Mouse (Mus musculus): ENCODE measurements around the gene Rhbg. TPM values are rescaled to one million over a fixed set of nuclear protein-coding genes. Genes with fewer than 3 reads are reported as not detected.

Rhbg gene
- polyA plus RNA-seq, 1 experiment from 2014 or later, result 0.34 TPM

DNA sequence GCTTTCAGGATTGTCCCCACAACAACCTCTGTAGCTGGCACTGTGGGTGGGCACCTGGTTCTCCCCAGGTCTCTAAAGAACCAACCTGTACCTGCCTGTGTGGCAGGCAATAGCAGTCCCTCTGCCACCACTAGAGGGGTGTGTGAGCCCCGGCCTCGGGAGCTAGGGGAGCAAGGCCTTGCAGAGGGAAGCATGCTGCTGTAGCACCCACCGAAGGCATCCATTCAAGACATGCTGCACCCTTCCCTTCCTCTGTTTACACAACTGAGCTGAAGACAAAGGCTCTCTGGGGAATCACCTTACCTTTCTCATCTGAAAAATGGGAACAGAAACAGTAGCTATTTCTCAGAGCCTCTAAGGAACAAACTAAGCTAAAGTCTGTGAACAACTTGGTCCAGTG lies 19.3 kb downstream of the Rhbg start:
- WGBS, result 3% methylated on average over 3 of the region's 3 CpGs
- no peaks in the 10 kb centered on the region for H3K36me3 ChIP-seq
- no peak overlapping the region for H3K4me2 ChIP-seq
- no peak overlapping the region for H3K9ac ChIP-seq
- H3K4me1 ChIP-seq, result no peaks in the 10 kb centered on the region
- no peak overlapping the region for H3K27ac ChIP-seq
- ATAC-seq (ENCODE audit: borderline replicate concordance, extremely low read depth, low FRiP score, low TSS enrichment), result no peak
- H3K27me3 ChIP-seq, result peaks cover 86% of the 10 kb centered on the region
- H3K9me3 ChIP-seq, result no peaks in the 10 kb centered on the region
- no peak overlapping the region for H3K4me3 ChIP-seq

DNA sequence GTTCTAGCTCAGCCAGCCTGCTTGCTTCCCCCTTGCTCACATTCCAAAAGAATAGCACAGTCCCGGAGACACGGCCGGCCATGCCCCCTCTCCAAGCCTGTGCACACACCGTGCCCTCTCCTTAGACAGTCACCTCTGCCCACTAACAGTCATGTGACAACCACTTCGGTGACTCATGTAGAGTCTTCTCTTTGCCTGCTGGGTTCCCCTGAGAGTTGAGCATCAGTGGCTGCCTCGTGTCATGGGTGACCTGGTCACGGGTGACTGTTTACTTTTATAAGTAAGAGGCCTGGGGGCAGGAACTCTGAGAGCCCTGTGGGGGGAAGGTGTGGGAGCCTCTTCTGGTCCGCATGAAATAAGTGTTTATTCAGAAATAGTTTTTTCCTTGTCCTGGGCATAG lies 20.5 kb downstream of the Rhbg start:
- no peak overlapping the region for H3K9ac ChIP-seq
- H3K4me3 ChIP-seq, result no peak overlapping the region
- peaks cover 86% of the 10 kb centered on the region for H3K27me3 ChIP-seq
- H3K9me3 ChIP-seq, result no peaks in the 10 kb centered on the region
- no peak overlapping the region for H3K27ac ChIP-seq
- no peak overlapping the region for H3K4me2 ChIP-seq
- 31% methylated on average over 8 of the region's 8 CpGs for WGBS
- H3K36me3 ChIP-seq, result no peaks in the 10 kb centered on the region
- H3K4me1 ChIP-seq, result no peaks in the 10 kb centered on the region
- ATAC-seq (ENCODE audit: borderline replicate concordance, extremely low read depth, low FRiP score, low TSS enrichment), result no peak

DNA sequence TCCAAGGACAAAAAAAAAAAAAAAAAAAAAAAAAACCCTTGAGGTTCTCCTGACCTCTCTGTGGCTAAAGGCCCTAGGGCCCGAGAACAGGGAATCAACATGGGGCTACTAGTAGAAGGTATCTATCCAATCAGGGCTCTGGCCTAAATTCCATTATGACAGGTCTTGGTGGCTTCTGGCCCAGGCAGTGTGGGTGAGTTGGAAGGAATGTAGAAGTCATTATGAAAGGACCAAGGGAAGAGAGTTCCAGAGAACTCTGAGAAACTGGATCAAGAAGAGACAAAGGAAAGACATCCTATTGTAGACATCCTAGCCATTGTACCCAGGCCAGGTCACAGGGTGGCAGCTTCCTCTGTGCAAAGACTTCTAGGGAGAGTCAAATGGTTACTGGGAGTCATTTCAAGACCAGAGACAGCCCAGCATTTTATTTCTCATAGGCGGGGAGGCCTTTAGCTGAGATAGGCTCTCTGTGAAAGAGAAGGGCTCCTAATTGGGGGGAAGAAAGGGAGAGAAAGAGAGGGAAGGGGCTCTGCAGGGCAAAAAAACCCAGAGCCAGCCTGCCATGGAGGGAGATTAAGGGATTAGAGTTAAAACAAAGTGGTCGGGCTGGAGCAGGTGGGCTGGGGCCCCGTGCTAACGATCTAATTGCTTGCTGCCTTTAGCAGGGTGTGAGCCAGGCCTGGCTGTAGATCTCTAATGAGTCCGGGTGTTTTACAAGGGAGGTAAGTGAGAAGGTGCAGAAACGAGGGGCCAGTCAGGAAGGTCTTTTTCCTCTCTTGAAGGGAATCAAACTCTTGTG lies 21.5 kb downstream of the Rhbg start:
- Histone ChIP-seq H3K4me2 (no peak overlapping the region), H3K4me3 (no peak overlapping the region), H3K27ac (no peak overlapping the region), H3K36me3 (no peaks in the 10 kb centered on the region), H3K27me3 (peaks cover 79% of the 10 kb centered on the region), H3K9ac (no peak overlapping the region), H3K4me1 (no peaks in the 10 kb centered on the region), H3K9me3 (no peaks in the 10 kb centered on the region)
- no peak for ATAC-seq (ENCODE audit: borderline replicate concordance, extremely low read depth, low FRiP score, low TSS enrichment)
- WGBS, result 33% methylated on average over 7 of the region's 7 CpGs

DNA sequence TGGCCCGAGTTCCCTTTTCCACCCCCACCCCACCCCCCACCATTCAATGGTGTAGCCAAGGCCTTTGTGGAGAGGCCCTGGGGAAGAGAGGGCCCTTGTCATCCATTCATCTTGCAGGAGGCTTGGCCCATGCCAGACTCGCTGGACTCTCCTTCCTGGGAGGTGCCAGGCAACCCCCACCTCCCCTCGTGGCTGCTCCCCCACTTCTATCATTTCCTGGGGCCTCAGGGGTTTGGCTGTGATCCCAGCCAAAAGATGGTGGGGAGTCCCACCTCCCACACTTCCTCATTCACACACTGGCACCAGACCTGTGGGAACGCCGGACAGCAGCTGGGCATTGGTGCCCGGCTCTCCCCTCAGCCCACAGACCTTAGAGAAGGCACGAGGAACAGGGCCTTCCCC lies 22.2 kb downstream of the Rhbg start:
- Histone ChIP-seq H3K27ac (no peak overlapping the region), H3K4me3 (no peak overlapping the region), H3K36me3 (no peaks in the 10 kb centered on the region), H3K27me3 (peaks cover 72% of the 10 kb centered on the region), H3K9me3 (no peaks in the 10 kb centered on the region), H3K4me2 (no peak overlapping the region), H3K9ac (no peak overlapping the region), H3K4me1 (no peaks in the 10 kb centered on the region)
- WGBS, result 53% methylated on average over 7 of the region's 7 CpGs
- ATAC-seq (ENCODE audit: borderline replicate concordance, extremely low read depth, low FRiP score, low TSS enrichment), result no peak

DNA sequence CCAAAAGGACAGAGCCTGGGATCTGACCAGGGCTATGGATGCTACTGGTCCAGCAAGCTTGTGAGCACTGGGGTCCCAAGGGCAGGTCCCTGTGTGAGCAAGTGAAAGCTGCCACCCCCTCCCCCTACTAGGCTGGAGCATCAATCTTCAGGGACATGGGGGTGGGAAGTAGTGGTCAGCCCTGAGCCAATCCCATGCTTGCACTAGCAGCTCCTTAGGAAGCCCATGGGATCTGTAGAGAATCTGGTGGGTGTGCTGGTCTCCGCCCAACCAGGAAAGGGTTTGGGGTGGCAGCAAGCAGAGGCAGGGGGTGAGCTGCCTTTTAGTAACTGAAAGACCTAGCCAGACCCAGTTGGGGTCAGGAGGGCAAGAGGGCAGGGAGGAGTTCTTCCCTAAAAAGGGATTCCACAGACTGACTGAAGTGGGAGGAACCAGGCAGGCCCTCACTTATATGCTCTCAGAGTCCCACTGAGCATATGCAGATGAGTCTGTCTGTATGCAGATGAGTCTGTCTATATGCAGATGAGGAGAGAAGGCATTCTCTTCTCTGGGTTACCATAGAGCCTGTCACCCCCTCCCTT lies 23.4 kb downstream of the Rhbg start:
- H3K4me1 ChIP-seq, result no peaks in the 10 kb centered on the region
- 37% methylated on average over 1 of the region's 1 CpGs for WGBS
- H3K27ac ChIP-seq, result no peak overlapping the region
- no peaks in the 10 kb centered on the region for H3K9me3 ChIP-seq
- peaks cover 60% of the 10 kb centered on the region for H3K27me3 ChIP-seq
- ATAC-seq (ENCODE audit: borderline replicate concordance, extremely low read depth, low FRiP score, low TSS enrichment), result no peak
- H3K4me3 ChIP-seq, result no peak overlapping the region
- H3K36me3 ChIP-seq, result no peaks in the 10 kb centered on the region
- H3K4me2 ChIP-seq, result no peak overlapping the region
- no peak overlapping the region for H3K9ac ChIP-seq

DNA sequence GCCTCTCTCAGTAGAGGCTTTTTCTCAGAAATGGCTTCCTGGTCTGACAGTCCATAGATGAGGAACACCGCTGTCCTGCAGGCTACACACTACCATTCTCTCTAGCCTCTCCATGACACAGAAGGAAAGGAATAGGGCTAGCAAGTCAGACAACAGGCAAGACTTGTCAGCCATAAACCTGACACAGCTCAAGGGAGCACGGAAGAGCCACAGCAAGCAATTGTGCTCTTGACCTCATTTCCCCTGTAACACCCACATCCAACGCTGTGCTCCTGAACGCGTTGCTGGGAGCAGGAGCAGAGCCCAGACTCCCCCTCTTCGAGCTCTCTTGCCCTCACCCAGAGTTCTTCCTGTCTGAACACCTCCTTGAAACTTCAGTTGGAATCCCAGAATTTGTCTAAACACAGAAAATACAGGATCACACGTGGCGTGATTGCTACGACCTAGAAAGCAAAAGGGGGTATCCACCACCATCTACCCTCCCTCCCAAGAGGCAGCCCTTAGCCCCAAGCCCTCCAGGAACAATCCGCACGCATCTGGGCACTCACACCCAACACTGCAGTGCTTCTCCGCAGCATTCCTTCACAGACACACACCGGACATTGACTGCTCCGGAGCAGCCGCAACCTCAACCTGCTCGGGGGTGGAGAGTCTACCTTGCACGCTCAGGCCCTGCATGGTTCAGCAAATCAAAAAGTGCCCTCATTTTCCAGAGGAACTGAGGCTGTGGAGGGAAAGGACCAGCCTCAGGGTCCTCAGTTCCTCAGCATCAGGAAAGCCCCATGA lies 24.1 kb downstream of the Rhbg start:
- H3K27ac ChIP-seq, result no peak overlapping the region
- H3K9me3 ChIP-seq, result no peaks in the 10 kb centered on the region
- H3K36me3 ChIP-seq, result no peaks in the 10 kb centered on the region
- no peak overlapping the region for H3K4me2 ChIP-seq
- 31% methylated on average over 17 of the region's 17 CpGs for WGBS
- peaks cover 55% of the 10 kb centered on the region for H3K27me3 ChIP-seq
- H3K4me1 ChIP-seq, result no peaks in the 10 kb centered on the region
- no peak overlapping the region for H3K4me3 ChIP-seq
- ATAC-seq (ENCODE audit: borderline replicate concordance, extremely low read depth, low FRiP score, low TSS enrichment), result no peak
- H3K9ac ChIP-seq, result no peak overlapping the region

DNA sequence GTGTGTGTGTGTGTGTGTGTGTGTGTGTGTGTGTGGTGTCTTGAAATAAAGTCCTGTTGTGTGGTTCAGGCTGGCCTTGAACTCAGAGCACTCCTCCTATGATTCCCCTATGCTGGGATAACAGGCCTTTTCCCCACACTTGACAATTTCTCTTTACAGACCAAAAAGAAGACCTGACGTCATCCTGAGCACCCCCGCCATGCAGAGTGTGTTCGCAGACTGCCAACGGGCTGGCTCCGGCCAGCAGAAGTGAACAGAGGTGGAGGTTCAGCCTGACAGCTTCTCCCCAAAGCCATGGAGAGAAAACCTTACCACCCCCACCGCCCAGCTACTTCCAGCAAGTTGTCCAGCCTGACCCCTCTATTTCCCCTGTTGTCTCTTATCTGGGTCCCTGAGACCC lies 25.0 kb downstream of the Rhbg start:
- no peak overlapping the region for H3K4me3 ChIP-seq
- no peak overlapping the region for H3K4me2 ChIP-seq
- no peak for ATAC-seq (ENCODE audit: borderline replicate concordance, extremely low read depth, low FRiP score, low TSS enrichment)
- peaks cover 51% of the 10 kb centered on the region for H3K27me3 ChIP-seq
- H3K9me3 ChIP-seq, result no peaks in the 10 kb centered on the region
- H3K4me1 ChIP-seq, result no peaks in the 10 kb centered on the region
- no peak overlapping the region for H3K9ac ChIP-seq
- 73% methylated on average over 6 of the region's 6 CpGs for WGBS
- H3K27ac ChIP-seq, result no peak overlapping the region
- no peaks in the 10 kb centered on the region for H3K36me3 ChIP-seq

DNA sequence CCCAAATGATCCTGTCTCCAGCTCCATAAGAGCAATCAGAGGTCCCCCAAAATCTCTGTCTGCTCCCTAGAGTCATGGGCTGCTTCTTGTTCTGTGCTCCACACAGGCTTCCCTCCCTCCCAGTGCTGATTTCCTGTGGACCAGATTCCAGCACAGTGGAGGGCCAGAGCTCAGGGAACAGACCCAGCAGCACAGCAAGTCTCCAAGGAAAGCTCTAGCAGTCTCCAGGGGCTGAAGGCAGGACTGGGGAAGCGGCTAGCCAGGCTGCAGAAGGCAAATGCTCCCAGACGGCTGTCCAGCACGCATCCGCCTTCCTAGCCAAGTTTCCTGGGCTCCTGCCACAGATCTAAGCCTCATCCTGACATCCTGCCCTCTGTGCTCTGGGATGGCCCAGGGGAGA lies 25.6 kb downstream of the Rhbg start:
- no peaks in the 10 kb centered on the region for H3K36me3 ChIP-seq
- no peak for ATAC-seq (ENCODE audit: borderline replicate concordance, extremely low read depth, low FRiP score, low TSS enrichment)
- no peaks in the 10 kb centered on the region for H3K9me3 ChIP-seq
- no peak overlapping the region for H3K4me2 ChIP-seq
- no peaks in the 10 kb centered on the region for H3K4me1 ChIP-seq
- WGBS, result 50% methylated on average over 4 of the region's 4 CpGs
- no peak overlapping the region for H3K9ac ChIP-seq
- peaks cover 50% of the 10 kb centered on the region for H3K27me3 ChIP-seq
- no peak overlapping the region for H3K4me3 ChIP-seq
- H3K27ac ChIP-seq, result no peak overlapping the region

DNA sequence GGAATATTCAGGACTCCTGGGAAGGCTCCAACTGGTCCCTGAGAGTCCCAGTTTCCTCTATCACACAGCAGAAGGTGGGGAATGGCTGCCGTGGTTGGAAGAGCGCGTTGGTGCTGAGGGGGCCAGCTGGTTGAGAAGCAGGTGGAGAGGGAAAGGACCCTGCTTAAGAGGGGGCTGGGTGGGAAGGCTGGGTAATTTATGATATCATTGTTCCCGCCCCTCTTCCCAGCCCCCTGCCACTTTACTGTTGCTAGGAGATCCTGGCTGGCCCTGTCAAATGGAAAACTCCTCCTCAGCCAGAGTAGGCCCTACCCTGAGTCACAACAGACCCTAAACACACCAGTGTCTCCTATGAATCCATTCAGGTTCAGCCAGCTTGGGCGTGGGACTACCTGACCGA lies 26.5 kb downstream of the Rhbg start:
- WGBS, result 35% methylated on average over 6 of the region's 6 CpGs
- Histone ChIP-seq H3K9ac (no peak overlapping the region), H3K4me2 (no peak overlapping the region), H3K27me3 (peaks cover 47% of the 10 kb centered on the region), H3K9me3 (no peaks in the 10 kb centered on the region), H3K36me3 (no peaks in the 10 kb centered on the region), H3K4me3 (no peak overlapping the region), H3K27ac (no peak overlapping the region), H3K4me1 (no peaks in the 10 kb centered on the region)
- ATAC-seq (ENCODE audit: borderline replicate concordance, extremely low read depth, low FRiP score, low TSS enrichment), result no peak

DNA sequence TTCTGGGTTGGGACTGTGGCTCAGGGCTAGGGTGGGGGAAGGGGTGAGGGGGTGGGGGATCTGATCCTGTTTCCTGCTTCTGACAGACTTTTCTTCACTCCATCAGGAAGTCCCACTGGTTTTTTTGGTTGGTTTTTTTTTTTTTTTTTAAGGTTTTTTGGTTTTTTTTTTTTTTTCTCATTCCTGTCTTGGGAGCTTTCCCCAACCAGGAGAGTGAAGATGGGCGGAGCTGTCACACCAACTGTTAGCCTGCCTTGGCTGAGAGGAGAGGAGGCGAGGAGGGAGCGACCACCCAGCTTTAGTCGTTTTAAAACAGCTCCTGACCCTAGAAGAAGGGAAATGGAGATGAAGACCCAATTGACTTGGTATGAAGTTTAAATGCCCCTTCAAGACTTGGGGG lies 27.2 kb downstream of the Rhbg start:
- Histone ChIP-seq H3K9me3 (no peaks in the 10 kb centered on the region), H3K27ac (no peak overlapping the region), H3K36me3 (no peaks in the 10 kb centered on the region), H3K4me1 (no peaks in the 10 kb centered on the region), H3K9ac (no peak overlapping the region), H3K4me2 (no peak overlapping the region), H3K27me3 (peaks cover 47% of the 10 kb centered on the region), H3K4me3 (no peak overlapping the region)
- no peak for ATAC-seq (ENCODE audit: borderline replicate concordance, extremely low read depth, low FRiP score, low TSS enrichment)
- WGBS, result 17% methylated on average over 4 of the region's 4 CpGs

DNA sequence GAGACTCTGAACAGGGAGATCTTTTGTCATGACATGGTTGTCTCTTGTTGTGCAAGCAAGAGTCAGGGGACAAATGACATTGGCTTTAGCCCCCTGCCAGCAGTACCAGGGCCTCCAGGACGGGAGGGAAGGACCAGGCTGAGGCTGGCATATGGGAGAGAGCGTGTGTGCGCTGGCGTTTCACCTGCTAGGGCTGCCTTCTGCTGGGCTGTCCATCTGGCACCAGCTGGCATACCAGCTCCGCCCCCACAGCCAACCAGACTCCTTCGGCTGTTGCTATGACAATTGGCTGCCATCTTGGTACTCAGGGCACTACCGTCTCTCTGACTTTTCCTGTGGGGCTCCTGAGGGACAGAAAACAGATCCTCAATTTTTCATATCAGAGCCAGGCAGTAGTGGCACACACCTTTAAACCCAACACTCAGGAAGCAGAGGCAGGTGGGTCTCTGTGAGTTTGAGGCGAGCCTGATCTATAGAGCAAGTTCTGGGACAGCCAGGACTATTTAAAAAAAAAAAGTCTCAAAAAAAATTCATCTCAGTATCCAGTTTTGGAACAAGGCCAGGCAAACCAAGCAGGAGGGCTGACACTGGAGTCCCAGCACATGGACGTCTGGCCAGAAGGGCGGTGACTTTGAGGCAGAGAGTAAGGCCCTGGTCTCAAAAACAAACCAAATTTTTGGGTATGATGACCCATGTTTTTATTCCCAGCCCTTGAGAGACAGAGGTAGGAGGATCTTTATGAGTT lies 28.2 kb downstream of the Rhbg start:
- WGBS, result 80% methylated on average over 10 of the region's 10 CpGs
- no peaks in the 10 kb centered on the region for H3K4me1 ChIP-seq
- peaks cover 54% of the 10 kb centered on the region for H3K27me3 ChIP-seq
- H3K27ac ChIP-seq, result no peak overlapping the region
- H3K36me3 ChIP-seq, result no peaks in the 10 kb centered on the region
- no peak overlapping the region for H3K4me3 ChIP-seq
- no peak overlapping the region for H3K9ac ChIP-seq
- H3K9me3 ChIP-seq, result no peaks in the 10 kb centered on the region
- H3K4me2 ChIP-seq, result no peak overlapping the region
- ATAC-seq (ENCODE audit: borderline replicate concordance, extremely low read depth, low FRiP score, low TSS enrichment), result no peak
